Mouse (Mus musculus) stomach, embryonic 14.5 days (tissue): Measurements from ENCODE around the gene Awat1. TPM values are rescaled to one million over a fixed set of nuclear protein-coding genes. Genes with fewer than 3 reads are reported as not detected.

Source experiments
- ATAC-seq: fragments of 200-750 bp; cut with Nextera tagmentation; 2 replicates; pipeline ENCODE4 v1.8.0; 2017; ENCODE audit warnings: low read depth, moderate TSS enrichment; ENCODE audit not compliant: insufficient number of reproducible peaks, insufficient read depth, low FRiP score
- H3K27ac ChIP-seq: fragments of 300-500 bp; sonication (generic); 2 replicates; pipeline ENCODE4 v1.5.1; 2014; ENCODE audit warnings: mild to moderate bottlenecking, low read length, moderate library complexity, mixed read lengths
- H3K27me3 ChIP-seq: fragments of 300-500 bp; sonication (generic); 2 replicates; pipeline ENCODE4 v1.6.1; 2014; ENCODE audit warnings: low read length, control low read depth, mixed read lengths; ENCODE audit not compliant: control insufficient read depth, insufficient read depth
- H3K36me3 ChIP-seq: fragments of 300-500 bp; sonication (generic); 2 replicates; pipeline ENCODE4 v1.6.1; 2014; ENCODE audit warnings: mild to moderate bottlenecking, control low read depth, low read length, moderate library complexity, mixed read lengths; ENCODE audit not compliant: control insufficient read depth, insufficient read depth
- H3K4me1 ChIP-seq: fragments of 300-500 bp; sonication (generic); 2 replicates; pipeline ENCODE4 v1.6.1; 2014; ENCODE audit warnings: low read length, control low read depth, mixed read lengths; ENCODE audit not compliant: control insufficient read depth, insufficient read depth
- H3K4me2 ChIP-seq: fragments of 300-500 bp; sonication (generic); replicated peaks from 2 replicates; pipeline ENCODE4 v1.6.1; 2014; ENCODE audit warnings: low read depth, low read length, control low read depth
- H3K4me3 ChIP-seq: fragments of 300-500 bp; sonication (generic); 2 replicates; pipeline ENCODE4 v1.5.1; 2014; ENCODE audit warnings: low read depth, low read length, control low read depth
- H3K9ac ChIP-seq: fragments of 300-500 bp; sonication (generic); replicated peaks from 2 replicates; pipeline ENCODE4 v1.6.1; 2014; ENCODE audit warnings: low read depth, mild to moderate bottlenecking, control low read depth, low read length, moderate library complexity, mixed read lengths
- H3K9me3 ChIP-seq: fragments of 300-500 bp; sonication (generic); 2 replicates; pipeline ENCODE4 v1.6.1; 2016; ENCODE audit warnings: low read depth, low read length, control low read depth; ENCODE audit not compliant: control insufficient read depth
- WGBS: fragments of 180-500 bp; shearing (Covaris S2); extraction: QIAGEN DNeasy Blood & Tissue Kit; methylation state at CpG from one replicate; pipeline ENCODE4 v1.1.7; 2014; 5-methylcytosine and 5-hydroxymethylcytosine counted together
- polyA plus RNA-seq: library from polyadenylated mRNA; unstranded; fragments of >200 nt; fragmentation: Nextera tagmentation; extraction: Ambion mirVana; gene quantifications from 2 replicates; pipeline ENCODE4 v1.2.1, GENCODE M21; 2014

Awat1 gene
- polyA plus RNA-seq = not detected in 2 replicates

DNA sequence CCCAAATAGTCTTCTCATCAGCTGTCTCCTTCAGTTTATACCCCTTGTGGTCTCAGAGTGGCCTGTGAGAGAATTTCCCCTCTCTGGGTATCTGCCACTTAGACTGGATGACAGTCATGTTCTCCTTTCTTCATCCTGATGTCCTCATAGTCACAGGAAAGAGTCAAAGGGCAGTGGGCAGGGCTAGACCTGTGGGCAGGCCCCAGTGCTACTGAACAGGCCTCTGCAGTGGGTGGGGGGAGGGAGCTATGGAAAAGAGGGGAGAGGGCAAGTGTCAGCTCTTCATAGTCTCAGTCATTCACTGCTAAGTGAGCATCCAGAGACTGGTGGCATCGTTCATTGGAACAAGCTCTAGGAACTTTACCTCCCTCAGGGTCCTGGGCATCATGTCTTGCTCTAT, at the start of gene Awat1:
Gene Awat1, plus strand, starts transcription at position 301 of the 400 bp plus-strand sequence.
- H3K27me3 ChIP-seq = no peaks in the 10 kb centered on the region
- ATAC-seq = no peak
- H3K9ac ChIP-seq = no peak within 1 kb of the TSS
- no peaks in the 10 kb centered on the region for H3K9me3 ChIP-seq
- H3K27ac ChIP-seq = no peak within 1 kb of the TSS
- WGBS = 70% methylated on average over 1 of the region's 1 CpGs
- H3K4me3 ChIP-seq = no peak within 1 kb of the TSS
- no peaks in the 10 kb centered on the region for H3K4me1 ChIP-seq
- no peak within 1 kb of the TSS for H3K4me2 ChIP-seq
- no peaks in the 10 kb centered on the region for H3K36me3 ChIP-seq

DNA sequence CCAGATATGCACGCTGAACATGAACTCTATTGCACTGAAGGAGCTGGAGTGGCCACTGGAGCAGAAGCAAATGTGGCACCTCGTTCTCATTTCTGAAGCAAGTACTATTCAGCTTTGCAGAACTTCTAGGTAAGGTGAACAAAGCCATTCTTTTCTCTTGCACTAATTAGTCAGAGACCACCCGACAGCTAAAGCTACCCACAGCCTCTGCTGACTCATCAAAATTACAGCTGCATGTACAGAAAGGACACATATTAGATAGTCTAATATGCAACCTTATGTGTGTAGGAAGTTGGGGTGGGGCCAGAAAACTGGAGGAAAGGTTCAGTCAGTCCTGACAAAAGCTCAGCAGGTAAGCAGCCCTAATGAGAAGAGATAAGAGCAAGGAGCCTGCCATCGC, 47.6 kb upstream of the Awat1 start, which contains the start of gene Dgat2l6:
Gene Dgat2l6, plus strand, starts transcription at position 368 of the 400 bp plus-strand sequence.
- Histone ChIP-seq H3K36me3 (no peaks in the 10 kb centered on the region), H3K4me2 (no peak within 1 kb of the TSS), H3K27me3 (no peaks in the 10 kb centered on the region), H3K4me1 (no peaks in the 10 kb centered on the region), H3K27ac (no peak within 1 kb of the TSS), H3K4me3 (no peak within 1 kb of the TSS), H3K9ac (no peak within 1 kb of the TSS), H3K9me3 (no peaks in the 10 kb centered on the region)
- WGBS = 83% methylated on average over 4 of the region's 4 CpGs
- ATAC-seq = no peak

DNA sequence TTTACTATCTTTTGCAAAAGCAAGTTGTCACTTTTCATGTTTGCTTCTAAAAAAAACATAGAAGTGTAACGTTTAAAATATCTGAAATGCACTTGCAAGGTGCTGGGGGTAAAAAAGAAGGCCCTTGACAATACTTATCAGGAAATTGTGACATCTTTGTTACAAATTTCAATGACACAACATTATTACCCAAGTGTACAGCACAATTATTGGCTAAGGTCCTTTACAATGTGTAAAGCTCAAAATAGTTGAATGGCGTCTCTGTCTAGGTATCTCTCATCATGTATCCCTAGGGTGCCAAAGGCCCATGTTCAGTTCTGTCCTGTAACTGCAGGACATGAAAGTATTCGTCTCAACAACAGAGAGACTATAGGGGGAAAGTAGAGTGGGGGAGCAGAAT, 16.0 kb upstream of the Awat1 start:
- ATAC-seq = no peak
- H3K4me3 ChIP-seq = no peak overlapping the region
- H3K4me1 ChIP-seq = no peaks in the 10 kb centered on the region
- no peak overlapping the region for H3K27ac ChIP-seq
- WGBS = 86% methylated on average over 3 of the region's 3 CpGs
- no peaks in the 10 kb centered on the region for H3K27me3 ChIP-seq
- no peaks in the 10 kb centered on the region for H3K9me3 ChIP-seq
- no peak overlapping the region for H3K9ac ChIP-seq
- no peaks in the 10 kb centered on the region for H3K36me3 ChIP-seq
- no peak overlapping the region for H3K4me2 ChIP-seq

DNA sequence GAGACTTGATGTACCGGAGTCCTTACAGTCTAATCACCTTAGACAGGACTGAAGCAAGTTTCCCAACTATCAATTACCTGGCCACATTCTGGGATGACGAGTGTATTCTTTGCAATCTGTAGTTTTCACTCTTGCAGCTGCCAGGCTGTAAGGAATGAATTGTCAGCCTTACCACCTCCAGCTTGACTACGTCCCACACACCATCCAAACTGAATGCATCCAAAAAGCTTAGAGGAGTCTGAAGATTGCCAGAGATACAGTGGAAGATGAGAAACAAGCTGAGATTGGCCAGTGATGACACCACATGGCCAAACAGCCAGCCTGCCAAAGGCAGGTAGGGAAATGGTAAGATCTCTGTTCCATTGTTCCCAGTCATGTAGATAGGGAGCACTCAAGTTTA, 6.4 kb upstream of the Awat1 start:
- no peaks in the 10 kb centered on the region for H3K4me1 ChIP-seq
- H3K27me3 ChIP-seq = no peaks in the 10 kb centered on the region
- no peak overlapping the region for H3K9ac ChIP-seq
- H3K4me3 ChIP-seq = no peak overlapping the region
- H3K9me3 ChIP-seq = no peaks in the 10 kb centered on the region
- ATAC-seq = no peak
- 75% methylated on average over 3 of the region's 3 CpGs for WGBS
- H3K4me2 ChIP-seq = no peak overlapping the region
- H3K27ac ChIP-seq = no peak overlapping the region
- no peaks in the 10 kb centered on the region for H3K36me3 ChIP-seq

DNA sequence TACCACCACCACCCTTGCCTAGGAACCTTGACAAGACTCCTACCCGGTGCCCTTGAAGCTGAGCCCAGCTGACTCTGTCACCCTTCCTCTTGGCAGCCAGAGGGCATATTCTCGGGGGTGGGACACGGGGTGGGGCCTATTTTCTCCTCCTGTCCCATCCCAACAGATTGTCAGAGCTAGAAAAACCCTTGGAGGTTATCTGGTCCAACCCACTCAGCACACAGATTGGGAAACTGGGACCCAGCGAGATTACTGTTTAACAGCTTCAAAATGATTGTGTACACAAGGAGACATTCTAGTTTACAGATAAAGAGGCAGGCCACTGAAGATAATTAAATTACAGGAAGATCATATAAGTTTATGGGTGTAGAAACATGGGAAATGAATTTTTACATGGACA, 22.7 kb downstream of the Awat1 start, which contains the start of gene P2ry4:
Gene P2ry4, minus strand, starts transcription at position 79 of the 400 bp plus-strand sequence.
- no peaks in the 10 kb centered on the region for H3K36me3 ChIP-seq
- no peaks in the 10 kb centered on the region for H3K4me1 ChIP-seq
- no peaks in the 10 kb centered on the region for H3K27me3 ChIP-seq
- no peak within 1 kb of the TSS for H3K4me3 ChIP-seq
- H3K4me2 ChIP-seq = no peak within 1 kb of the TSS
- no peak within 1 kb of the TSS for H3K27ac ChIP-seq
- H3K9ac ChIP-seq = no peak within 1 kb of the TSS
- ATAC-seq = no peak
- no peaks in the 10 kb centered on the region for H3K9me3 ChIP-seq
- WGBS = 51% methylated on average over 4 of the region's 4 CpGs

DNA sequence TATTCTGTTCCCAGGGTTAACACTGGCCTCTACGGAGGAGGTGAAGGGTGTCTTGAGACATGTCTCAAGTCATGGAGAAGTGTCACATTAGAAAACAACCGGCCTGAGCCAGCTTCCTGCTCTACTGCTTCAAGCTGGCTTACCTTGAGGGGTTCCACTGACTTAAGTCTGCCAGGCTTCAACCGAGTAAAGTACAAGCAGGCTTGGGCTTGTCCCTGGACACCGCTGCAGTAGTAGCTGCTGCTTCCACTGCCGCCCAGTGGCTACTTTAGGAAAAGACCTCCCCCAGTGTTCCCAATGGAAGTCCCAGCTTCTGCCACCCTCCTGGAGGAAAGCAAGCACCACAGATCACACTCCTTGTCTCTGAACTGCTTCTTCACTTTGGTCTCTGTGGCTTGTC, 25.4 kb downstream of the Awat1 start:
- no peak overlapping the region for H3K4me2 ChIP-seq
- H3K9me3 ChIP-seq = no peaks in the 10 kb centered on the region
- no peak overlapping the region for H3K27ac ChIP-seq
- ATAC-seq = no peak; the same call in 1 of the 2 replicates
- H3K4me1 ChIP-seq = no peaks in the 10 kb centered on the region
- WGBS = 31% methylated on average over 5 of the region's 5 CpGs
- no peaks in the 10 kb centered on the region for H3K36me3 ChIP-seq
- no peak overlapping the region for H3K9ac ChIP-seq
- H3K27me3 ChIP-seq = no peaks in the 10 kb centered on the region
- no peak overlapping the region for H3K4me3 ChIP-seq

DNA sequence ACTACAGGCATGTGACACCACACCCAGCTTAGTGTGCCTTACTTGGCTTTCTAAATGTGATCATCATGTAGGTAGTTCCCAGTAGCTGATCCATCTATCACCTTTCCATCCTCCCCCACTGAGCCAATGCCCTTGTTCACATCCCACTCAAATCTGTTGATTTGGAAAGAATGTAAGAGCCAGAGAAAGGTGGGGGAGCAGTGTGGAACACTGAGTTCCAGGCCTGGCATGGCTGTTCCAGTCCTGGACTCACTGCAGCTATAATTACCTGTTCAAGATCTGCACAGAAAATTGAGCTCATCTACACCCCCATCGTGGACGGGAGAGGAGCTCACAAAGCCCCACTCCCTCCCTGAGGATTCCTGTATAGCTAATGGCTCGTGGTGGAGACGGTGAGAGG, 27.7 kb downstream of the Awat1 start:
- no peak overlapping the region for H3K4me2 ChIP-seq
- no peak for ATAC-seq
- no peaks in the 10 kb centered on the region for H3K4me1 ChIP-seq
- no peaks in the 10 kb centered on the region for H3K9me3 ChIP-seq
- no peaks in the 10 kb centered on the region for H3K27me3 ChIP-seq
- H3K4me3 ChIP-seq = no peak overlapping the region
- no peak overlapping the region for H3K9ac ChIP-seq
- H3K36me3 ChIP-seq = no peaks in the 10 kb centered on the region
- H3K27ac ChIP-seq = no peak overlapping the region
- WGBS = 71% methylated on average over 4 of the region's 4 CpGs

DNA sequence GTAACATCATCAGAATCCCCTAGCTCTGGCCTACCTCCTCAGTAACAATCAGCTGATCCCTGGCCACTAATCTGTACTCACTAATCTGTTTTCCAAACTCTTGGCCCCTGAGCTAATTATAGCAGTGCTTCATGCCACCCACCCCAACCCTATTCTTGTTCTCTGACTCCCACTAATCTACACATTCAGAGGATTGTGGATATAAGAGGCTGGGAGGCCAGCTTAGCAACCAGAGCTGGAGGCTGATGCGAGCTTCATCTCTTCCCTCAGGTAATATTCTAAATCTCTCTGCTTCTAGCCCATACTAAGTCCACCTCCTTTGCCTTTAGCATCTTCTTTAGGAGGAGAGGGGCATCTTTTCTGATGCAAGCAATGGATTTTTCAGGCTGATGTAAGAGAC, 33.3 kb downstream of the Awat1 start, which contains the start of gene Arr3:
Gene Arr3, plus strand, starts transcription at position 184 of the 400 bp plus-strand sequence.
- 86% methylated on average over 1 of the region's 1 CpGs for WGBS

DNA sequence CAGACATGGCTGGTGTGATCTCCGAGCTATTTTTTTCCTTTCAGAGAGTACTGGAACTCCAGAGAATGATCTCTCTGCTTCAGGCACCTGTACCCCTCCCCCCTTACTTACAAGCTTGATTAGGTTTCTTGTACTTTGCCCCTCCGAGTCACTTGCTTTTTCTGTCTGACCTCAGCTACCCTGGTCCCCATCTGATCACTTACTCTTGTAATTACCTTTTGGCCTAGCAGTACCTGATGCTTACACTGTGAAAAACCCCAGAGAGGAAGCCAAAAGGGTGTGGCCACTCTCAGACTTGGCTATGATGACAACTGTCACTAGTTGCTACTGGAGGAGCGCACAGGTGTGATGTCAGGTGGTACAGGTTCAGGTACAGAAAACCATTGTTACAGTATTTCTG, 46.4 kb downstream of the Awat1 start:
- Histone ChIP-seq H3K4me2 (no peak overlapping the region), H3K36me3 (no peaks in the 10 kb centered on the region), H3K9me3 (no peaks in the 10 kb centered on the region), H3K4me1 (no peaks in the 10 kb centered on the region), H3K27ac (no peak overlapping the region), H3K27me3 (no peaks in the 10 kb centered on the region; the same call in 1 of the 2 replicates), H3K4me3 (no peak overlapping the region), H3K9ac (no peak overlapping the region)
- ATAC-seq = 0 out of 2 replicates have a peak, but pooled peaks have one; percentile 18
- WGBS = 55% methylated on average over 3 of the region's 3 CpGs

More for the DNA sequence above, 33.3 kb downstream of the Awat1 start, which contains the start of gene Arr3:
- no peaks in the 10 kb centered on the region for H3K4me1 ChIP-seq
- H3K4me2 ChIP-seq = no peak within 1 kb of the TSS
- H3K27ac ChIP-seq = no peak within 1 kb of the TSS
- ATAC-seq = no peak
- H3K9ac ChIP-seq = no peak within 1 kb of the TSS
- H3K36me3 ChIP-seq = no peaks in the 10 kb centered on the region
- H3K9me3 ChIP-seq = no peaks in the 10 kb centered on the region
- H3K4me3 ChIP-seq = no peak within 1 kb of the TSS
- H3K27me3 ChIP-seq = no peaks in the 10 kb centered on the region
